Mouse (Mus musculus) skeletal muscle tissue, adult 2 months (tissue): ENCODE measurements around the gene Smarca5.
A peak's percentile ranks its signal among the peaks of the same experiment; 100 is the strongest.

Source experiments
- DNase-seq: peaks from one replicate; pipeline ENCODE4 v3.0.0-alpha.2; 2012; ENCODE audit warnings: low read depth, low spot score

Smarca5 gene

GRCm38 (mm10) chr8:80739155-80739924, at the start of gene Smarca5:
Gene Smarca5 (minus strand): TSS chr8:80739497.
- DNase-seq = peak; percentile 93

GRCm38 (mm10) chr8:80784559-80784958, 45.3 kb upstream of the Smarca5 start:
- DNase-seq = no peak

- no peak for DNase-seq
These were observed 44.0 kb upstream of the Smarca5 start for GRCm38 (mm10) chr8:80783271-80783670.

- no peak for DNase-seq
These were observed 42.0 kb upstream of the Smarca5 start for GRCm38 (mm10) chr8:80781338-80781737.

- DNase-seq = no peak
These were observed 41.0 kb upstream of the Smarca5 start for GRCm38 (mm10) chr8:80780271-80780670.

- DNase-seq = no peak
These were observed 37.1 kb upstream of the Smarca5 start for GRCm38 (mm10) chr8:80776436-80776835.

GRCm38 (mm10) chr8:80772732-80773460, 33.6 kb upstream of the Smarca5 start:
- peak; percentile 39 for DNase-seq

GRCm38 (mm10) chr8:80768451-80768850, 29.2 kb upstream of the Smarca5 start:
- no peak for DNase-seq

GRCm38 (mm10) chr8:80753017-80753715, 13.9 kb upstream of the Smarca5 start:
- DNase-seq = peak; percentile 63

- DNase-seq = no peak
These were observed 13.1 kb upstream of the Smarca5 start for GRCm38 (mm10) chr8:80752429-80752828.

GRCm38 (mm10) chr8:80749091-80749490, 9.8 kb upstream of the Smarca5 start:
- DNase-seq = no peak

- DNase-seq = no peak
These were observed 635 bp upstream of the Smarca5 start for GRCm38 (mm10) chr8:80739932-80740331.

- peak; percentile 13 for DNase-seq
These were observed 726 bp downstream of the Smarca5 start for GRCm38 (mm10) chr8:80738388-80739154.

GRCm38 (mm10) chr8:80738046-80738387, 1.3 kb downstream of the Smarca5 start:
- peak; percentile 16 for DNase-seq

- DNase-seq = no peak
These were observed 7.0 kb downstream of the Smarca5 start for GRCm38 (mm10) chr8:80732326-80732725.

- no peak for DNase-seq
These were observed 24.8 kb downstream of the Smarca5 start for GRCm38 (mm10) chr8:80714461-80714860.

- no peak for DNase-seq
These were observed 28.5 kb downstream of the Smarca5 start for GRCm38 (mm10) chr8:80710670-80711400.

- peak; percentile 16 for DNase-seq
These were observed 51.2 kb downstream of the Smarca5 start for GRCm38 (mm10) chr8:80688141-80688540.

- no peak for DNase-seq
These were observed 55.5 kb downstream of the Smarca5 start for GRCm38 (mm10) chr8:80683756-80684335.

GRCm38 (mm10) chr8:80682594-80682993, 56.7 kb downstream of the Smarca5 start:
- DNase-seq = no peak
